Mouse (Mus musculus): ENCODE data around the gene Ube2c. TPM values are rescaled to one million over a fixed set of nuclear protein-coding genes. Genes with fewer than 3 reads are reported as not detected.

Ube2c gene
- total and polyA plus RNA-seq, 3 experiments: 177 to 365 (median 257) TPM

- H3K9ac ChIP-seq (ENCODE audit: control insufficient read depth, low read depth, low read length, poor library complexity, severe bottlenecking): no peak overlapping the region
- peaks cover 0 to 4% of the 10 kb centered on the region in 2 experiments; a peak in 1 of 4 replicates for H3K4me1 ChIP-seq (ENCODE audit: control insufficient read depth in 1 of 2, insufficient read depth in 2 of 2, low read length in 2 of 2)
- H3K27ac ChIP-seq (ENCODE audit: control insufficient read depth, low read depth, low read length): no peak overlapping the region
Measured at GRCm38 (mm10) chr2:164791841-164792261, 22.2 kb downstream of the Ube2c start.

DNA sequence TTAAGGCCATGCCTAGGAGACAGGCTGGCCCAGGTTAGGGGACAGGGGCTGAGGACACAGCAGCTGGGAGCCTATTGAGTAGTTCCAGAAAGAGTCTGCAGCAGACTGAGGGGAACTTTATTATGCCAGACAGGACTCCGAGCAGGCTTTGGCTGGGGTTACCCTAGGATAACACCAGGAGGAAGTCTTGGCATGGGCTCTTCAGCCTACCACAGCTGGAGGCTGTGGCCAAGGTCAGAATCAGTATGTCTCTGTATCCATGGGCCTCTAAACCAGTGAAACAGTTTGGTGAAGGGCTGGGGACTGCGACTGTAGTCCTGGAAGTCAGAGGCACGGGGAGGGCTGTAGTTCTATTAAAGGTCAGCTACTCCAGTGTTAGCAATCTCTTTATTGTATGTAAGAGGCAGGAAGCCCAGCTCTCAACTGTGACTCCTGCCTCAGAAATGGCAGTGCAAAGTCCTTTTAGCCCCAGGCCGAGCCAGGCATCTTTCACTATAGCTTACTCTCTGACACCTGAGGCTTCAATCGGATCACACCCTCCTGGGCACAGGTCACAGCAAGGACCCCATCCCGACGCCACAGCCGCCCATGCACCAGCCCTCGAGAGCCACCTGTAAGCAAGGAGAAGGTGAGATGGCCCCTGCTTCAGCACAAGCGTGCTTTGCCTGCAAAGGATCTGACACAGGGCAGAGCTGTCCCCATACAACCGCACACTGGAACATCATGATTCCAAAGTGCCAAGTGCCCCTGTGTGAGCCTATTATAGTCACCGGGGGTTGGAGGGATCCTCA, 22.9 kb downstream of the Ube2c start:
- Histone ChIP-seq H3K36me3 (ENCODE audit: control insufficient read depth in 1 of 2, insufficient read depth in 2 of 2, low read length in 2 of 2) (peaks cover 0 to 5% of the 10 kb centered on the region in 2 experiments; a peak in 2 of 4 replicates), H3K27ac (ENCODE audit: control insufficient read depth, low read depth, low read length) (no peak overlapping the region), H3K4me1 (ENCODE audit: control insufficient read depth in 1 of 2, insufficient read depth in 2 of 2, low read length in 2 of 2) (peaks cover 0 to 4% of the 10 kb centered on the region in 2 experiments; a peak in 1 of 4 replicates), H3K9me3 (replicated peaks; ENCODE audit: insufficient read depth, low read length) (no peaks in the 10 kb centered on the region), H3K27me3 (ENCODE audit: control insufficient read depth in 1 of 2, insufficient read depth in 2 of 2, low read length in 2 of 2) (no peaks in the 10 kb centered on the region), H3K79me2 (ENCODE audit: control insufficient read depth, insufficient read depth, low read length, poor library complexity) (no peaks in the 10 kb centered on the region), H3K9ac (ENCODE audit: control insufficient read depth, low read depth, low read length, poor library complexity, severe bottlenecking) (no peak overlapping the region), H3K4me3 (ENCODE audit: control insufficient read depth in 1 of 2, insufficient read depth in 1 of 2, low read depth in 2 of 2, low read length in 2 of 2) (no peak overlapping the region)
- no peak for TF ChIP-seq MYB (IDR thresholded peaks at IDR 0.05; ENCODE audit: low read depth, low read length)
- no peak for TF ChIP-seq TCF12 (IDR thresholded peaks at IDR 0.05; ENCODE audit: low read depth, low read length)
- no peak for TF ChIP-seq ZNF384 (IDR thresholded peaks at IDR 0.05; ENCODE audit: low read depth, low read length)
- TF ChIP-seq SMC3 (IDR thresholded peaks at IDR 0.05; ENCODE audit: low read depth, low read length): no peak
- no peak for TF ChIP-seq CHD2 (IDR thresholded peaks at IDR 0.05; ENCODE audit: low read length)
- no peak for TF ChIP-seq MAZ (IDR thresholded peaks at IDR 0.05; ENCODE audit: low read depth, low read length)
- no peak for TF ChIP-seq E2F4 (IDR thresholded peaks at IDR 0.05; ENCODE audit: borderline replicate concordance, low read depth, low read length)
- no peak for TF ChIP-seq CTCF (IDR thresholded peaks at IDR 0.05 in 2 of 3, conservative IDR thresholded peaks at IDR 0.05 in 1 of 3; ENCODE audit: control insufficient read depth in 1 of 3, insufficient read depth in 1 of 3, low read depth in 2 of 3, low read length in 3 of 3, poor library complexity in 1 of 3, severe bottlenecking in 1 of 3)
- no peak for TF ChIP-seq GABPA (IDR thresholded peaks at IDR 0.05; ENCODE audit: low read depth, low read length)
- TF ChIP-seq POLR2AphosphoS5 (IDR thresholded peaks at IDR 0.05; ENCODE audit: borderline replicate concordance, low read depth, low read length): no peak
- no peak for TF ChIP-seq SIN3A (IDR thresholded peaks at IDR 0.05; ENCODE audit: low read length)
- TF ChIP-seq RCOR1 (IDR thresholded peaks at IDR 0.05; ENCODE audit: low read depth, low read length): no peak
- TF ChIP-seq TBP (IDR thresholded peaks at IDR 0.05; ENCODE audit: low read depth, low read length): no peak
- no peak for TF ChIP-seq GATA1 (IDR thresholded peaks at IDR 0.05; ENCODE audit: low read depth, low read length)
- no peak for TF ChIP-seq JUND (IDR thresholded peaks at IDR 0.05; ENCODE audit: low read depth, low read length)
- no peak for DNase-seq (ENCODE audit: low read depth, low spot score)

More at GRCm38 (mm10) chr2:164791841-164792261, 22.2 kb downstream of the Ube2c start:
- Histone ChIP-seq H3K36me3 (ENCODE audit: control insufficient read depth in 1 of 2, insufficient read depth in 2 of 2, low read length in 2 of 2) (peaks cover 0 to 5% of the 10 kb centered on the region in 2 experiments; a peak in 2 of 4 replicates), H3K4me3 (ENCODE audit: control insufficient read depth in 1 of 2, insufficient read depth in 1 of 2, low read depth in 2 of 2, low read length in 2 of 2) (no peak overlapping the region), H3K9me3 (replicated peaks; ENCODE audit: insufficient read depth, low read length) (no peaks in the 10 kb centered on the region), H3K79me2 (ENCODE audit: control insufficient read depth, insufficient read depth, low read length, poor library complexity) (no peaks in the 10 kb centered on the region), H3K27me3 (ENCODE audit: control insufficient read depth in 1 of 2, insufficient read depth in 2 of 2, low read length in 2 of 2) (no peaks in the 10 kb centered on the region)
- no peak for DNase-seq (ENCODE audit: low read depth, low spot score)
- TF ChIP-seq POLR2AphosphoS5 (IDR thresholded peaks at IDR 0.05; ENCODE audit: borderline replicate concordance, low read depth, low read length): no peak
- no peak for TF ChIP-seq MYC (IDR thresholded peaks at IDR 0.05; ENCODE audit: low read depth, low read length)
- no peak for TF ChIP-seq UBTF (IDR thresholded peaks at IDR 0.05; ENCODE audit: borderline replicate concordance, insufficient read depth, low read depth, low read length)
- no peak for TF ChIP-seq JUND (IDR thresholded peaks at IDR 0.05; ENCODE audit: low read depth, low read length)
- TF ChIP-seq RCOR1 (IDR thresholded peaks at IDR 0.05; ENCODE audit: low read depth, low read length): no peak
- no peak for TF ChIP-seq E2F4 (IDR thresholded peaks at IDR 0.05; ENCODE audit: borderline replicate concordance, low read depth, low read length)
- no peak for TF ChIP-seq RAD21 (IDR thresholded peaks at IDR 0.05; ENCODE audit: low read depth, low read length)
- no peak for TF ChIP-seq POLR2AphosphoS2 (IDR thresholded peaks at IDR 0.05; ENCODE audit: low read length)
- TF ChIP-seq BHLHE40 (IDR thresholded peaks at IDR 0.05; ENCODE audit: borderline replicate concordance, low read depth, low read length): no peak

Measured in MEL (cell line).